Mouse (Mus musculus) brain, embryonic 14.5 days (tissue): ENCODE results near the gene Tnfsf13b. TPM values are rescaled to one million over a fixed set of nuclear protein-coding genes. Genes with fewer than 3 reads are reported as not detected.

ENCODE experiments used
- DNase-seq: peaks from one replicate; pipeline ENCODE4 v3.0.0-alpha.2; 2011; ENCODE audit warnings: low read depth
- CTCF ChIP-seq: fragments of 200-500 bp; IDR thresholded peaks from 2 replicates; pipeline ENCODE4 v1.5.1; 2012; ENCODE audit warnings: inconsistent platforms, mild to moderate bottlenecking, moderate library complexity, borderline replicate concordance; ENCODE audit not compliant: insufficient read depth, insufficient read length; ENCODE audit errors: extremely low read depth
- POLR2A ChIP-seq: fragments of 200-500 bp; IDR thresholded peaks from 2 replicates; pipeline ENCODE4 v1.6.1; 2012; ENCODE audit warnings: mild to moderate bottlenecking, inconsistent platforms, borderline replicate concordance; ENCODE audit not compliant: poor library complexity, insufficient read depth, insufficient read length, severe bottlenecking; ENCODE audit errors: extremely low read depth
- polyA plus RNA-seq: library from polyadenylated mRNA; depleted of rRNA; stranded (reverse); fragments of >200 nt; gene quantifications from 2 replicates; pipeline ENCODE4 v1.2.3, GENCODE M21; 2012; rRNA removed

The Tnfsf13b gene
- polyA plus RNA-seq: 0.35 and 0.64 TPM in 2 replicates

DNA sequence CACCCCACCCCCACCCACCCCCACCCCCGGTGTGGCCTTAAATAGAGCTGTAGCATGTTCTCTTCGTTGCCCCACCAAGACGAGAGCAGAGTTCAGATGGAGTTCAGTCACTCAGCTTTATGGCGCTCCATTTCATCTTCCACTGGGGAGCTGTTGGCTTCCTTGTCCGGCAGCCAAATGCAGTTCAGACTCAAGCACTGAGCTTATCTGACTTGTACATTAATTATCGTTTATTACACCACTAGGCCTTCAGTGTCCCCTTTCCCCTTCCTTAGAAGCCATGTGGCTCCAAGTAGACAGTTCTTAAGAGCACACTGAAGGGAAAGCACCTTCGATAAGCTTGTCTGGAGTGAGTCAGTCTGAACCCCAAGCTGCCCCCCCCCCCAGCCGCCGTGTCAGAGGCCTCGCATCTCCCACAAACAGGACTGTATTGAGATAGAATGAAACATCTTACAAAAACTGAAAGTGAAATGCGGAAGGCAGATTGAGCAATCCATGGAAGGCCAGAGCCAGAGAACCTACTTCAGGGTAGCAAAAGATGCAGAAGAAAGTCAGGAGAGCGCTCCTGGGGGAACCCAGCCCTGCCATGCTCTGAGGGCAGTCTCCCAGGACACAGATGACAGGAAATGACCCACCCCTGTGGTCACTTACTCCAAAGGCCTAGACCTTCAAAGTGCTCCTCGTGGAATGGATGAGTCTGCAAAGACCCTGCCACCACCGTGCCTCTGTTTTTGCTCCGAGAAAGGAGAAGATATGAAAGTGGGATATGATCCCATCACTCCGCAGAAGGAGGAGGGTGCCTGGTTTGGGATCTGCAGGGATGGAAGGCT, at the start of gene Tnfsf13b:
Tnfsf13b (plus strand) TSS at position 312 of the 830 bp plus-strand sequence.
- TF ChIP-seq POLR2A (no peak), CTCF (no peak)

GRCm38 (mm10) chr8:9958338-9958737, 47.9 kb upstream of the Tnfsf13b start:
- no peak for TF ChIP-seq POLR2A
- TF ChIP-seq CTCF: no peak
- DNase-seq: no peak

More for the DNA sequence above, at the start of gene Tnfsf13b:
- DNase-seq: no peak

GRCm38 (mm10) chr8:9959919-9960318, 46.3 kb upstream of the Tnfsf13b start:
- DNase-seq: no peak
- TF ChIP-seq CTCF (no peak), POLR2A (no peak)

DNA sequence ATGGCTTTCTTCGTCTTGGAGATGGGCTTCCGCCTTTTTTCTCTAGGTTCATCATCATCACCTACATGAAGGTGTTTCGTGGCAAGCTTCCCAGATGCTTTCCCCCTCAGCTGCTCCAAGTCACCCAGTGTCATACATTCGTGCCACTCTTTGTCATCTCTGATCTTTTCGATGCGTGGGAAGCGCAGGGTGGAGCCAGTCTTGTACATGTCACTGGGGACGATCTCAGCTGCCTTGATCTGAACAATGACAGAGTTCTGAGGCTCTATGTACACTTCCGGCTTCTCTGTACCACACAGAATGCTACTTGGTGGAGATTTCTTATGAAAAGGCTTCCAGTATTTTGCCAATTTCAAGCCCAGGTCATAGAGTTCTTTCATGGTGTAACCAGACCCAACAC, 34.4 kb upstream of the Tnfsf13b start:
- no peak for TF ChIP-seq CTCF
- TF ChIP-seq POLR2A: no peak

DNA sequence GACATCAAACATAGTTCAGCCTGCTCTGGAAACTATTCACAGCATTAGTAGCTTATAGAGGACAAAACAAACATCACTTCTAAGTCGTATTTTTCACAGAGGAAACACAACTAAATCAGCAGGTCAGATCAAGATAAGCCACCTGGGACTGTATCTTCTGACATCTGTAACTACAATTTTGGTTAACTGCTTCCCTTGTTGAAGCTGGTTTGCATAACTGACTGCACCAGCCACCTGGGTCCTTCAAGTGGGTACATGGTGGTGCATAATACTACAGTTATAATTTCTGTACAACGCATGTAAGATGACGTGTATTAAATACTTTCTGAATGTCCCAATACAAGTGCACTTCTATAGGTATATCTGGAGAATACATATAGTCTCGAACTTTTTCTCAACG, 31.0 kb upstream of the Tnfsf13b start:
- DNase-seq: no peak
- TF ChIP-seq POLR2A: no peak
- no peak for TF ChIP-seq CTCF

More for the DNA sequence above, 34.4 kb upstream of the Tnfsf13b start:
- DNase-seq: no peak

- DNase-seq: peak; percentile 99
- TF ChIP-seq POLR2A (peak; percentile 64; the same call in 1 of the 2 replicates), CTCF (peak; percentile 80)
Observed at GRCm38 (mm10) chr8:9975898-9976611, 30.2 kb upstream of the Tnfsf13b start.

GRCm38 (mm10) chr8:9977016-9977415, 29.3 kb upstream of the Tnfsf13b start:
- no peak for DNase-seq
- no peak for TF ChIP-seq POLR2A
- no peak for TF ChIP-seq CTCF

GRCm38 (mm10) chr8:9977573-9978314, 28.5 kb upstream of the Tnfsf13b start, which contains the start of the genes Lig4 and Abhd13:
TSS of gene Lig4 (minus strand) at chr8:9977686.
TSS of gene Abhd13 (plus strand) at chr8:9977707.
- TF ChIP-seq CTCF: no peak
- TF ChIP-seq POLR2A: peak; percentile 47; the same call in 1 of the 2 replicates
- peak; percentile 98 for DNase-seq

DNA sequence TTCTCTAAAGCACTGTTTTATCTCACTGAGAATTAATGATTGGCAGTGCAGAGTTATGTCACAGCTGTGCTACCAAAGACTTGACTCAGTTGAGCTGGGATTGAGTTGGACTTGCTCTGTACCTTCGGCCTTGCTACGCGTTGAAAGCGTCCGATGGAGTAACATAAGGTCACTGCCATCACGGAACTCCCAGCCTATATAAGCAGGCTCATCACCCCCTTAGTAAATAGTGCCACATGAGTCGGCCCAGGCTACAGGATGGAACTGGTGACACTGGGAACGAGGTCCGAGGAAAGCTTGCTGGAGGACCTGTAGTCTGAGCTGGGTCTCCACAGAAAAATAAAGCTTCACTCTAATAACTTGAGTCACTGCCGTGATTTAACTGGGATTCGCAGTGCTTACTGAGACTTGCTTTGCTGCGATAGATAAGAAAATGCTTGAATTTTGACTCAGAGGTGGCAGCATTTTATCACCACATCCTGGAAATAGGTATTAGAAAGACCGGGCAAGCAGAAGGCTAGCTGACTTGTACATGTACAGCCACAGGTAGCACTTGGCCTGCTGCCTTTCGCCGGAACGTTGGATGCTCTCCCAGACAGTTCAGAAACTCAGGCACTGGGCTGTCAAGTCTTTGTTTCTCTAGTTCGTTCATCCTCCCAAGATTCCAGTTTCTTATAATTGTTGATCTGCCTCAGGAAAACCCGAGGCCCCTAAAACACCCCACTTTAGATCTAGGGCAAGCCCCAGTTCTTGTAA, 27.6 kb upstream of the Tnfsf13b start:
- peak; percentile 3 for DNase-seq
- TF ChIP-seq POLR2A (no peak), CTCF (no peak)

- no peak for TF ChIP-seq CTCF
- DNase-seq: no peak
Observed at GRCm38 (mm10) chr8:9979746-9980145, 26.5 kb upstream of the Tnfsf13b start.
